Mouse (Mus musculus) forebrain, embryonic 11.5 days (tissue): ENCODE data around the gene Gm49339. TPM values are rescaled to one million over a fixed set of nuclear protein-coding genes. Genes with fewer than 3 reads are reported as not detected.

Source experiments
- polyA plus RNA-seq: library from polyadenylated mRNA; unstranded; fragments of >200 nt; fragmentation: Nextera tagmentation; extraction: Ambion mirVana; gene quantifications from 2 replicates; pipeline ENCODE4 v1.2.1, GENCODE M21; 2014

The Gm49339 gene
- polyA plus RNA-seq, 1 experiment from 2014 or later, result not detected

Other genes with a start within 250 kb of the Gm49339 start
- gene Lilr4b, start within 50 bp of the Gm49339 start, polyA plus RNA-seq, result not detected in 2 replicates
- gene Lilrb4a, start 10.3 kb downstream of the Gm49339 start, polyA plus RNA-seq, result 0.75 and 1.5 TPM in 2 replicates
- gene Fam162b, start 109.9 kb downstream of the Gm49339 start, polyA plus RNA-seq, result 2.5 and 4.1 TPM in 2 replicates
- gene Gprc6a, start 150.8 kb downstream of the Gm49339 start, polyA plus RNA-seq, result not detected in 2 replicates
- not detected in 2 replicates for gene Rfx6, start 197.1 kb downstream of the Gm49339 start, polyA plus RNA-seq